In genomic region chr10:81568381-81569191, GRCm38 (mm10) we compare ENCODE assay signal across 7 mouse cellular contexts. TPM values are rescaled to one million over a fixed set of nuclear protein-coding genes. Genes with fewer than 3 reads are reported as not detected.
DNase-seq lines count a peak whose midpoint lies in the region; ATAC-seq lines count a peak whose summit lies in the region.

No protein-coding gene starts in this region.

- peaks cover 69% of the 10 kb centered on the region for H3K27me3 ChIP-seq in hindbrain, embryonic 13.5 days
- H3K27me3 ChIP-seq in limb, embryonic 15.5 days, result 0 out of 2 replicates have a peak, but pooled peaks cover 12% of the 10 kb centered on the region

- H3K9ac ChIP-seq in hindbrain, embryonic 13.5 days, result peak overlapping the region; percentile 35; the same call in 1 of the 2 replicates
- H3K9ac ChIP-seq in limb, embryonic 15.5 days, result no peak overlapping the region

- H3K4me2 ChIP-seq in hindbrain, embryonic 13.5 days, result peak overlapping the region; percentile 21
- H3K4me2 ChIP-seq in limb, embryonic 15.5 days, result no peak overlapping the region

- H3K4me1 ChIP-seq in hindbrain, embryonic 13.5 days (replicated peaks), result peaks cover 72% of the 10 kb centered on the region
- peaks cover 69% of the 10 kb centered on the region for H3K4me1 ChIP-seq in limb, embryonic 15.5 days

- peaks cover 33% of the 10 kb centered on the region for H3K36me3 ChIP-seq in hindbrain, embryonic 13.5 days
- H3K36me3 ChIP-seq in limb, embryonic 15.5 days, result peaks cover 28% of the 10 kb centered on the region

- WGBS in hindbrain, embryonic 13.5 days, result 10% methylated on average over 16 of the region's 16 CpGs
- 12% methylated on average over 15 of the region's 16 CpGs for WGBS in limb, embryonic 15.5 days

- no peak for ATAC-seq in hindbrain, embryonic 13.5 days (ENCODE audit: low FRiP score)
- ATAC-seq in limb, embryonic 15.5 days (ENCODE audit: insufficient number of reproducible peaks, low FRiP score, low TSS enrichment, low read depth), result no peak
- ATAC-seq in megakaryocyte-erythroid progenitor cell, adult 5-6 weeks (replicated peaks; ENCODE audit: low FRiP score, low TSS enrichment, poor library complexity, severe bottlenecking), result no peak

- peak; percentile 78 for DNase-seq in MN1 (ENCODE audit: low spot score)
- peak; percentile 90 for DNase-seq in adrenal gland, adult 2 months
- peak; percentile 62 for DNase-seq in retina, embryonic 14.5 days (ENCODE audit: low spot score)
- DNase-seq in gastrocnemius, postnatal 10 days, result no peak

- H3K9me3 ChIP-seq in hindbrain, embryonic 13.5 days, result no peaks in the 10 kb centered on the region
- no peaks in the 10 kb centered on the region for H3K9me3 ChIP-seq in limb, embryonic 15.5 days

- H3K27ac ChIP-seq in hindbrain, embryonic 13.5 days, result peak overlapping the region; percentile 77
- peak overlapping the region; percentile 93 for H3K27ac ChIP-seq in limb, embryonic 15.5 days

- H3K4me3 ChIP-seq in hindbrain, embryonic 13.5 days, result no peak overlapping the region
- no peak overlapping the region for H3K4me3 ChIP-seq in limb, embryonic 15.5 days

RNA-seq across cellular contexts. Expression of gene Tle2, which starts 5.8 kb away (rescaled TPM):
- total RNA-seq in adrenal gland, adult 2 months (2021), result 10 to 100 TPM; 50.4 to 51.0 TPM
- 417 and 691 TPM in 2 replicates for polyA plus RNA-seq in adrenal gland, adult 2 months (2012; rRNA removed)
- polyA plus RNA-seq in hindbrain, embryonic 13.5 days (2015; fragmentation: Nextera tagmentation; extraction: Ambion mirVana), result 27.7 and 28.9 TPM in 2 replicates
- 39.7 and 41.7 TPM in 2 replicates for polyA plus RNA-seq in limb, embryonic 15.5 days (2015; fragmentation: Nextera tagmentation; extraction: Ambion mirVana)
- 4.2 and 5.9 TPM in 2 replicates for total RNA-seq in megakaryocyte-erythroid progenitor cell, adult 5-6 weeks (2014; fragmentation: Nextera tagmentation)
- total RNA-seq in megakaryocyte-erythroid progenitor cell, adult 5-6 weeks (2017), result 0.33 and 0.69 TPM in 2 replicates
- total RNA-seq in gastrocnemius, postnatal 10 days (2021), result 1 to 10 TPM; 4.4 to 9.4 TPM

RNA-seq across cellular contexts. Expression of gene Aes, which starts 9.3 kb away (rescaled TPM):
- total RNA-seq in adrenal gland, adult 2 months (2021), result 1,000 to 10,000 TPM; 1,028 to 1,195 TPM
- 3,784 and 4,442 TPM in 2 replicates for polyA plus RNA-seq in adrenal gland, adult 2 months (2012; rRNA removed)
- polyA plus RNA-seq in hindbrain, embryonic 13.5 days (2015; fragmentation: Nextera tagmentation; extraction: Ambion mirVana), result 545 and 558 TPM in 2 replicates
- 517 and 519 TPM in 2 replicates for polyA plus RNA-seq in limb, embryonic 15.5 days (2015; fragmentation: Nextera tagmentation; extraction: Ambion mirVana)
- total RNA-seq in megakaryocyte-erythroid progenitor cell, adult 5-6 weeks (2014; fragmentation: Nextera tagmentation), result 185 and 209 TPM in 2 replicates
- 162 and 206 TPM in 2 replicates for total RNA-seq in megakaryocyte-erythroid progenitor cell, adult 5-6 weeks (2017)
- 100 to 1,000 TPM; 614 to 667 TPM for total RNA-seq in gastrocnemius, postnatal 10 days (2021)

RNA-seq across cellular contexts. Expression of gene Gna11, which starts 23.6 kb away (rescaled TPM):
- 10 to 100 TPM; 76.6 to 86.0 TPM for total RNA-seq in adrenal gland, adult 2 months (2021)
- 122 and 124 TPM in 2 replicates for polyA plus RNA-seq in adrenal gland, adult 2 months (2012; rRNA removed)
- polyA plus RNA-seq in hindbrain, embryonic 13.5 days (2015; fragmentation: Nextera tagmentation; extraction: Ambion mirVana), result 79.8 and 82.4 TPM in 2 replicates
- polyA plus RNA-seq in limb, embryonic 15.5 days (2015; fragmentation: Nextera tagmentation; extraction: Ambion mirVana), result 80.4 and 81.7 TPM in 2 replicates
- 13.7 and 22.4 TPM in 2 replicates for total RNA-seq in megakaryocyte-erythroid progenitor cell, adult 5-6 weeks (2014; fragmentation: Nextera tagmentation)
- 16.0 and 57.4 TPM in 2 replicates for total RNA-seq in megakaryocyte-erythroid progenitor cell, adult 5-6 weeks (2017)
- 10 to 100 TPM; 40.6 to 44.8 TPM for total RNA-seq in gastrocnemius, postnatal 10 days (2021)

RNA-seq across cellular contexts. Expression of gene Tle6, which starts 32.3 kb away (rescaled TPM):
- 10 to 100 TPM; 24.0 to 59.6 TPM for total RNA-seq in adrenal gland, adult 2 months (2021)
- 49.5 and 90.8 TPM in 2 replicates for polyA plus RNA-seq in adrenal gland, adult 2 months (2012; rRNA removed)
- polyA plus RNA-seq in hindbrain, embryonic 13.5 days (2015; fragmentation: Nextera tagmentation; extraction: Ambion mirVana), result 3.0 and 4.2 TPM in 2 replicates
- 9.9 and 11.7 TPM in 2 replicates for polyA plus RNA-seq in limb, embryonic 15.5 days (2015; fragmentation: Nextera tagmentation; extraction: Ambion mirVana)
- total RNA-seq in megakaryocyte-erythroid progenitor cell, adult 5-6 weeks (2014; fragmentation: Nextera tagmentation), result 7.9 and 14.3 TPM in 2 replicates
- 3.5 and 14.3 TPM in 2 replicates for total RNA-seq in megakaryocyte-erythroid progenitor cell, adult 5-6 weeks (2017)
- 1 to 10 TPM; 2.2 to 3.1 TPM for total RNA-seq in gastrocnemius, postnatal 10 days (2021)

RNA-seq across cellular contexts. Expression of gene BC025920, which starts 37.5 kb away (rescaled TPM):
- 1 to 10 TPM; 1.1 to 2.3 TPM for total RNA-seq in adrenal gland, adult 2 months (2021)
- 0.26 and 0.59 TPM in 2 replicates for polyA plus RNA-seq in adrenal gland, adult 2 months (2012; rRNA removed)
- polyA plus RNA-seq in hindbrain, embryonic 13.5 days (2015; fragmentation: Nextera tagmentation; extraction: Ambion mirVana), result 1.8 and 2.7 TPM in 2 replicates
- 0.81 and 1.0 TPM in 2 replicates for polyA plus RNA-seq in limb, embryonic 15.5 days (2015; fragmentation: Nextera tagmentation; extraction: Ambion mirVana)
- 3.4 and 4.5 TPM in 2 replicates for total RNA-seq in megakaryocyte-erythroid progenitor cell, adult 5-6 weeks (2014; fragmentation: Nextera tagmentation)
- total RNA-seq in megakaryocyte-erythroid progenitor cell, adult 5-6 weeks (2017), result 2.8 and 4.6 TPM in 2 replicates
- total RNA-seq in gastrocnemius, postnatal 10 days (2021), result 1 to 10 TPM; 1.6 to 1.8 TPM

Comparison
In these comparisons a context has a peak if more than half of its experiments do, and no peak if none do; other contexts are left out.
1. RNA of gene Tle2, which starts 5.8 kb away (total RNA-seq): 50.4 to 51.0 TPM in adrenal gland, adult 2 months; 4.4 to 9.4 TPM in gastrocnemius, postnatal 10 days and 0.33 to 5.9 TPM in megakaryocyte-erythroid progenitor cell, adult 5-6 weeks; every median in the first group is over 4 times any median in the second.